Mouse (Mus musculus): ENCODE data around the gene Card19.

The Card19 gene

DNA sequence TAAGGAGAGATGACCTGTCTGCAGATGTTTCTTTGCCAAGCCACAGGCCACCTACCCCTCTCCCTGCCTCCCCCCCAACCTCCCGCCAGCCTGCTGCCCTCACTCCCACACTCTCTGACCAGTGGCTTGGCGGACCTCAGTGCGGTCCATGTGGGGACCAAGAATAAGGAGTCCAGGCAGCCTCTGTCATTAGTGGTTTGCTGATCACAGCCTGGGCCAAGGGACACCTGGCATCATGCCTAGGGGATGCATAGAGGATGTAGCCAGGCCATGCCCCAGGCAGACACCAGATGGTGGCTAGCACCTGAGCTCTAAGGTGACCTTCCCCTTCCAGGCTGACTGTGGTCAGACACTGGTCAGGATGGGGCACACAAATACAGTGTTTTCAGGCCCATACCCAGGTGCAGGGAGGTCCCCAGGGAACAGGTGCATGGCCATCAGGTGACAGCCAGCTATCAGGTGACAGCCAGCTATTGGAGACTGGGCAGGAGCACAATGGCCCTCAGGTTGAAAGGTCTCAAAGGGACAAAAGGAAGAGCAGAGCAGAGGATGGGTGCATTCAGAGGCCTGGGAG is 34.3 kb downstream of the Card19 start:
- no peaks in the 10 kb centered on the region for H3K9me3 ChIP-seq (ENCODE audit: low read length)
- H3K4me1 ChIP-seq (replicated peaks; ENCODE audit: low read depth, low read length), result peaks cover 45% of the 10 kb centered on the region
- no peak for TF ChIP-seq CTCF (conservative IDR thresholded peaks at IDR 0.05; ENCODE audit: low read length)
- H3K27me3 ChIP-seq (ENCODE audit: insufficient read depth, low read length), result peaks cover 31% of the 10 kb centered on the region
- no peak overlapping the region for H3K4me3 ChIP-seq (replicated peaks; ENCODE audit: low read length)
- no peaks in the 10 kb centered on the region for H3K36me3 ChIP-seq (ENCODE audit: insufficient read depth, low read length)

DNA sequence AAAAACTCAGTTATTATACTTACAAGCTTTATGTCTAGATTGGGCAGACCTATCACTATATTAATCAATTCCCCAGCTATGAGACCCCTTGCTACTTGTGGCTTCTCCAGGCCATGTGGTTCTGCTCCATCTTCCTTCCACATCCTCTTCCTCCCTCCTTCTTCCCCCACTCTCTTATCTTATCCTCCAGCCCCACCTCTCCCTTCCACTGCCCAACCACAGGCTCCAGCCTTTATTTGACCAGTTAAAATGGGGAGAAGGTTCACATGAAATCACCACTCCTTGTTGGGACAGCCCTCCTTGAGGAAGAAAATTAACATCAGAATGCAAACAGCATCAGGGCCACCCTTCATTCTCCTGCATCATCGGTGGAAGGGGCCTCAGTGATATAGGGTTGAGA is 35.1 kb downstream of the Card19 start:
- Histone ChIP-seq H3K4me1 (replicated peaks; ENCODE audit: low read depth, low read length) (peaks cover 43% of the 10 kb centered on the region), H3K27me3 (ENCODE audit: insufficient read depth, low read length) (peaks cover 23% of the 10 kb centered on the region), H3K36me3 (ENCODE audit: insufficient read depth, low read length) (no peaks in the 10 kb centered on the region), H3K9me3 (ENCODE audit: low read length) (no peaks in the 10 kb centered on the region), H3K4me3 (replicated peaks; ENCODE audit: low read length) (no peak overlapping the region)
- TF ChIP-seq NANOG (IDR thresholded peaks at IDR 0.05; ENCODE audit: borderline replicate concordance, low read length) (no peak), POU5F1 (IDR thresholded peaks at IDR 0.05; ENCODE audit: borderline replicate concordance, low read length) (no peak)

DNA sequence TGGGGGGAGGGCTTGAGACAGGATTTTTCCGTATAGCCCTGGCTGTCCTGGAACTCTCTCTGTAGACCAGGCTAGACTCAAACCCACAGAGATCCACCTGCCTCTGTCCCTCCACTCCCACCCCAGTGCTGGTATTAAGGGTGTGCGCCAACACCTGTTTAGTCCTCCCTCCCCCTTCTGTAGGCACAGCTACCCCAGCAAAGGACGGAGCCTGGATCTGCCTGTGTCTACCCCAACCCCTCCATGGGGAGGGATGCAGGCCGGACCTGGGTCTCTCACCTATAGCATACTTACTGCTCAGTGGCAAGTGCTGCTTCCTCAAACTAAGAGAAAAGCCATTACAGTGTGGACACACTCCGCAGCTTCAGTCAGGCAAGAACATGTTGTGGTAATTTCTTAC is 35.6 kb downstream of the Card19 start:
- TF ChIP-seq NANOG (IDR thresholded peaks at IDR 0.05; ENCODE audit: borderline replicate concordance, low read length) (no peak), CTCF (conservative IDR thresholded peaks at IDR 0.05; ENCODE audit: low read length) (no peak), POU5F1 (IDR thresholded peaks at IDR 0.05; ENCODE audit: borderline replicate concordance, low read length) (no peak)
- peaks cover 20% of the 10 kb centered on the region; the same call in 1 of the 2 replicates for H3K27me3 ChIP-seq (ENCODE audit: insufficient read depth, low read length)
- peaks cover 43% of the 10 kb centered on the region for H3K4me1 ChIP-seq (replicated peaks; ENCODE audit: low read depth, low read length)
- H3K36me3 ChIP-seq (ENCODE audit: insufficient read depth, low read length), result no peaks in the 10 kb centered on the region
- H3K4me3 ChIP-seq (replicated peaks; ENCODE audit: low read length), result no peak overlapping the region
- H3K9me3 ChIP-seq (ENCODE audit: low read length), result no peaks in the 10 kb centered on the region

DNA sequence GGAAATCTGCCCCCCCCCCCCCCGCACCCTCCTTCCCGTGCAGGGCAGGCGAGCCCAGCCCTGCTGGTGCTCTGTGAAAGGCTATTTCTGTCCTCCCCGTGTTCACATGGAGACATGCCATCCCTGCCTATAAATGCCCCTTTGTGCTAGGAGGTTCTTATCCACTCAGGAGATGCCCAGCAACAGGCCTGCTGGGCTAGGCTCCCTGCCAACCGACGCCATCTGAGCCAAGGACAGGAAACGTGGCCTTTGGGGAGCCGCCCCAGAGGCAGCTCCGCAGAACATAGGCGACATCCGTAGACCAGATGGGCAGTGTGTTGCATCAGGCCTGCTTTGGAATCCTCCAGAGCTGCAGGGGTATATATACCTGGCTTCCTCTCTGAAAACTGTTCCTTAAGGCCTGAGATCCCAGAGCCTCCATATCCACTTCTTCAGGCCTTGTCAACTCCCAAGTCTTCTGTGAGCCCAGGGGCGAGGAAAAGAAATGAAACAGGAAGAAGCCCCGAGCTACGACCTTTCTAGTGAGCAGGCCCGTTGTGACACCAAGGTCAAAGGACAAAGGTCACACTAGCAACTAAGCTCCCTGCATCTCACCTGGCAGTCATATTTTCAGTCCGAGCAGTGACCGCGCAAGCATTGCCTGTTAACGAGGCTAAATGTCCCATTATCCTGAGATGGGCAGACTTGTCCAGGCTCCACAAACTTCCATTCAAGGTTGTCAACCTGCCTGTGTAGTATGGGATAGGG is 36.8 kb downstream of the Card19 start:
- H3K36me3 ChIP-seq (ENCODE audit: insufficient read depth, low read length), result no peaks in the 10 kb centered on the region
- no peaks in the 10 kb centered on the region for H3K9me3 ChIP-seq (ENCODE audit: low read length)
- H3K4me3 ChIP-seq (replicated peaks; ENCODE audit: low read length), result no peak overlapping the region; the same call in 1 of the 2 replicates
- peaks cover 17% of the 10 kb centered on the region; the same call in 1 of the 2 replicates for H3K27me3 ChIP-seq (ENCODE audit: insufficient read depth, low read length)
- TF ChIP-seq NANOG (IDR thresholded peaks at IDR 0.05; ENCODE audit: borderline replicate concordance, low read length) (no peak), POU5F1 (IDR thresholded peaks at IDR 0.05; ENCODE audit: borderline replicate concordance, low read length) (no peak), CTCF (conservative IDR thresholded peaks at IDR 0.05; ENCODE audit: low read length) (no peak)
- H3K4me1 ChIP-seq (replicated peaks; ENCODE audit: low read depth, low read length), result peaks cover 41% of the 10 kb centered on the region

DNA sequence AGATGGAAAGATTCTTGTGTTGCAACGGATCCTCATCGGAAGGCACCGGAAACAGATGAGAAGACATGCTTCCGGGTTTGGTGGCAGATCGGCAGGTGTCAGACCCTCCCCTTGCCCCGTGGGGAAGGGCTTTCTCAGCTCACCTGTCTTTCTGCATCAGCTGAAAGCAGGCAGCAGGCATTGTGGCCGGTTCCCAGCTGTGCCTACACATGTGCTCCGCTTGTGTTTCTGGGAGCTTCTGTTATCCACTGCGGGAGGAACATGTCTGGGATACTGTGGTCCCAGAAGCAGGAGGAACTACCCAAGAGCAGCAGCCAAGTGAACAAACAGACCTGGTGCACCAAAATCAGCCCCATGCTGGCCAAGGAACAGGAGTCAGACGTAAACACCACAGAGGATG is 40.3 kb downstream of the Card19 start:
- Histone ChIP-seq H3K36me3 (ENCODE audit: insufficient read depth, low read length) (no peaks in the 10 kb centered on the region), H3K4me3 (replicated peaks; ENCODE audit: low read length) (no peak overlapping the region), H3K27me3 (ENCODE audit: insufficient read depth, low read length) (peaks cover 17% of the 10 kb centered on the region), H3K4me1 (replicated peaks; ENCODE audit: low read depth, low read length) (peaks cover 15% of the 10 kb centered on the region), H3K9me3 (ENCODE audit: low read length) (no peaks in the 10 kb centered on the region)
- TF ChIP-seq NANOG (IDR thresholded peaks at IDR 0.05; ENCODE audit: borderline replicate concordance, low read length) (no peak), POU5F1 (IDR thresholded peaks at IDR 0.05; ENCODE audit: borderline replicate concordance, low read length) (no peak), CTCF (conservative IDR thresholded peaks at IDR 0.05; ENCODE audit: low read length) (no peak)

DNA sequence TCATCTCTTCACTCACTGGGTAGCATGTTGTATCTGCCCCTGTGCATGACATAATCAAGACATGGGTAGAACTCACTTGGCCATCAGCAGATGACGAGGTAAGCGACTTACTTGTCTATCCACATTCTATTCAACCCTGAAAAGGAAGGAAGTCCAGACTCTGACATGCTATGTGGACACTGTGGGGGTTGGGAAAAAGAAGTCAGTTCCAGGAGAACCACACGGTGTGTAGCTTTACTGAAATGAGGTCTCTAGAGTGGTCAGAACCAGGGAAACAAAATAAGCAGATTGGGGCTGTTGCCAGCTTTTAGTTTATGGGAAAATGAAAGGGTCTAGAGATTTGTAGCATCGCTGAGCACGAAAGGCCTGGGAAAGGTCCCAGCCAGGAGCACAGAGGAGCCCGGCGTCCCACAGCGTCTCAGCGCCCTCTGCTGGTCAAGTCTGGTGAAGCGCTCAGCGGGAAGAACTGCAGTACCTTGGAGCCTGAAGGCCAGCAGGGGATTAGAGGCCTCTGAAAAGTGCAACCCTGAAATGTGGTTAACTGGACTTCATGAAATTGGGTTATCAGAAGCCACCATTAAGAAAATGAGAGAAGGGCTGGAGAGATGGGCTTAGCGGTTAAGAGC is 42.8 kb downstream of the Card19 start:
- Histone ChIP-seq H3K4me1 (replicated peaks; ENCODE audit: low read depth, low read length) (peaks cover 9% of the 10 kb centered on the region), H3K27me3 (ENCODE audit: insufficient read depth, low read length) (peaks cover 14% of the 10 kb centered on the region), H3K36me3 (ENCODE audit: insufficient read depth, low read length) (no peaks in the 10 kb centered on the region), H3K4me3 (replicated peaks; ENCODE audit: low read length) (no peak overlapping the region), H3K9me3 (ENCODE audit: low read length) (no peaks in the 10 kb centered on the region)
- TF ChIP-seq POU5F1 (IDR thresholded peaks at IDR 0.05; ENCODE audit: borderline replicate concordance, low read length) (no peak), CTCF (conservative IDR thresholded peaks at IDR 0.05; ENCODE audit: low read length) (peak; percentile 84), NANOG (IDR thresholded peaks at IDR 0.05; ENCODE audit: borderline replicate concordance, low read length) (no peak)

DNA sequence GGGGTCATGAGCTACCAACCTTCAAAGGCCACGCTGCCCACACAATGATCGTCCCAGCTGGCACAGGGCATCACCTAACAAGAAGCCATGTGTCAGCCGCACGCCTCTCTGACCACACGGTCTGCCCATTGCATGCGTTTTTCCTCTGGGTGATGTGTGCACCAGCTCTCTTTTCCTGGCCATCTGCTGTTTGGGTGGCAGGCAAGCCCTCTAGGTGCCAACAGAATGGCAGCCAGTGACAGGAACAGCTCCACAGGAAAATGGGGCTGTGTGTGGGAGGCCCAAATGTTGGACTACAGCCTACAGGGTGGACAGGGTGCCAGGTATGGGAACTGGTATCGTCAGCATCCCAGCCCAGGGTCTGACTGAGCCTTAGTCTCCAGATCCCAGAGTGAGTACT is 43.5 kb downstream of the Card19 start:
- H3K36me3 ChIP-seq (ENCODE audit: insufficient read depth, low read length), result no peaks in the 10 kb centered on the region
- no peaks in the 10 kb centered on the region for H3K9me3 ChIP-seq (ENCODE audit: low read length)
- peaks cover 14% of the 10 kb centered on the region for H3K27me3 ChIP-seq (ENCODE audit: insufficient read depth, low read length)
- H3K4me1 ChIP-seq (replicated peaks; ENCODE audit: low read depth, low read length), result peaks cover 9% of the 10 kb centered on the region
- H3K4me3 ChIP-seq (replicated peaks; ENCODE audit: low read length), result no peak overlapping the region
- no peak for TF ChIP-seq POU5F1 (IDR thresholded peaks at IDR 0.05; ENCODE audit: borderline replicate concordance, low read length)
- no peak for TF ChIP-seq NANOG (IDR thresholded peaks at IDR 0.05; ENCODE audit: borderline replicate concordance, low read length)
- no peak for TF ChIP-seq CTCF (conservative IDR thresholded peaks at IDR 0.05; ENCODE audit: low read length)

DNA sequence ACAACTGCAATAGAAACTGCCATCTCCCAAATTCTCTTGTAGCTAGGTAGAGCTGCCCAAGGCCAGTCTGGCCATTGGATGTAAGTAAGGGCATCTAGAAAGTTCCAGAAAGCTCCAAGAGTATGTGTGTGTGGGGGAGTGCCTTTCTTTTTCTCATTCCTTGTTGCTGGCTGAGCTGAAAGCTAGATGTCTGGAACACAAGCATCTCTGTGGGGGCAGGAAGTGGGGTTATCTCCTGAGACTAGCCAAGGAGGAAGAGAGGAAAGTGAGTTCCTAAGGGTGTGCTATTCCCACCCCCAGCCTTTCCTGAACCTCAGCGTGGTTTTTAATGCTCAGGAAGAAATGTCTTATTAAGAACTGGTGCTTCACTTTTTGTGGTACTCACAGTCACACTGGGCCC is 44.1 kb downstream of the Card19 start:
- Histone ChIP-seq H3K4me3 (replicated peaks; ENCODE audit: low read length) (no peak overlapping the region), H3K9me3 (ENCODE audit: low read length) (no peaks in the 10 kb centered on the region), H3K4me1 (replicated peaks; ENCODE audit: low read depth, low read length) (peaks cover 9% of the 10 kb centered on the region), H3K27me3 (ENCODE audit: insufficient read depth, low read length) (peaks cover 18% of the 10 kb centered on the region), H3K36me3 (ENCODE audit: insufficient read depth, low read length) (no peaks in the 10 kb centered on the region)
- no peak for TF ChIP-seq CTCF (conservative IDR thresholded peaks at IDR 0.05; ENCODE audit: low read length)
- TF ChIP-seq NANOG (IDR thresholded peaks at IDR 0.05; ENCODE audit: borderline replicate concordance, low read length), result no peak
- no peak for TF ChIP-seq POU5F1 (IDR thresholded peaks at IDR 0.05; ENCODE audit: borderline replicate concordance, low read length)
